Comparison of ENCODE assay signal across 12 mouse cellular contexts in genomic region chr2:73772945-73773344, GRCm38 (mm10). TPM values are rescaled to one million over a fixed set of nuclear protein-coding genes. Genes with fewer than 3 reads are reported as not detected.
DNase-seq lines count a peak whose midpoint lies in the region; ATAC-seq and TF ChIP-seq lines count a peak whose summit lies in the region.
"Had no signal": no experiment of that assay in that cellular context is flagged by ENCODE, and none has a peak within 500 bp of the region (broad histone marks: within the 10 kb centered on the region; RNA-seq: fewer than 3 reads in every experiment).

No protein-coding gene starts in this region.

- H3K4me2 ChIP-seq in embryonic facial prominence, embryonic 13.5 days: peak overlapping the region; percentile 79
- peak overlapping the region; percentile 65 for H3K4me2 ChIP-seq in hindbrain, embryonic 13.5 days
- H3K4me2 ChIP-seq in midbrain, embryonic 16.5 days (ENCODE audit: low read length): peak overlapping the region; percentile 64

- ATAC-seq in embryonic facial prominence, embryonic 13.5 days (ENCODE audit: insufficient number of reproducible peaks, insufficient read depth, low FRiP score, low TSS enrichment, low read depth): no peak
- no peak for ATAC-seq in hindbrain, embryonic 13.5 days (ENCODE audit: low FRiP score)
- no peak for ATAC-seq in midbrain, embryonic 16.5 days
- ATAC-seq: intestine, embryonic 16.5 days had no signal

- no peak for TF ChIP-seq POLR2A in MEL (IDR thresholded peaks at IDR 0.05; ENCODE audit: control insufficient read depth in 1 of 2, insufficient read depth in 1 of 2, low read depth in 1 of 2, low read length in 2 of 2, poor library complexity in 1 of 2)

- peaks cover 2 to 5% of the 10 kb centered on the region in 2 experiments; a peak in 1 of 4 replicates for H3K27me3 ChIP-seq in MEL (ENCODE audit: control insufficient read depth in 1 of 2, insufficient read depth in 2 of 2, low read length in 2 of 2)
- 0 out of 2 replicates have a peak, but pooled peaks cover 6% of the 10 kb centered on the region for H3K27me3 ChIP-seq in embryonic facial prominence, embryonic 13.5 days
- H3K27me3 ChIP-seq in hindbrain, embryonic 13.5 days: no peaks in the 10 kb centered on the region
- no peaks in the 10 kb centered on the region for H3K27me3 ChIP-seq in midbrain, embryonic 16.5 days (ENCODE audit: control insufficient read depth, insufficient read depth, low read depth, low read length)

- no peaks in the 10 kb centered on the region for H3K9me3 ChIP-seq in MEL (replicated peaks; ENCODE audit: insufficient read depth, low read length)
- no peaks in the 10 kb centered on the region for H3K9me3 ChIP-seq in embryonic facial prominence, embryonic 13.5 days
- H3K9me3 ChIP-seq in hindbrain, embryonic 13.5 days: no peaks in the 10 kb centered on the region
- no peaks in the 10 kb centered on the region for H3K9me3 ChIP-seq in midbrain, embryonic 16.5 days (replicated peaks; ENCODE audit: control insufficient read depth, low read length, poor library complexity, severe bottlenecking)

- H3K4me3 ChIP-seq in MEL (ENCODE audit: control insufficient read depth in 1 of 2, insufficient read depth in 1 of 2, low read depth in 2 of 2, low read length in 2 of 2): peak overlapping the region in 1 of 2 experiments; percentile 23; a peak in 1 of 4 replicates
- H3K4me3 ChIP-seq in embryonic facial prominence, embryonic 13.5 days: no peak overlapping the region
- H3K4me3 ChIP-seq in hindbrain, embryonic 13.5 days: peak overlapping the region; percentile 85
- H3K4me3 ChIP-seq in midbrain, embryonic 16.5 days (ENCODE audit: low read depth, low read length): peak overlapping the region; percentile 86

- TF ChIP-seq RAD21 in MEL (IDR thresholded peaks at IDR 0.05; ENCODE audit: low read depth, low read length): no peak

- WGBS in embryonic facial prominence, embryonic 13.5 days: 13% methylated on average over 1 of the region's 1 CpGs
- 23% methylated on average over 1 of the region's 1 CpGs for WGBS in hindbrain, embryonic 13.5 days
- WGBS in midbrain, embryonic 16.5 days: 19% methylated on average over 1 of the region's 1 CpGs

- peak; percentile 70 for DNase-seq in MEL (ENCODE audit: low read depth, low spot score)
- no peak for DNase-seq in thymus, postnatal 0 days (ENCODE audit: low spot score)
- DNase-seq in cerebellum, postnatal 25 days: no peak
- no peak for DNase-seq in cerebellum, adult 9-11 months
- DNase-seq: layer of hippocampus, adult 9-11 months; left cerebral cortex, postnatal 4 days; lung, adult 2 months; thymus, postnatal 4 days had no signal

- H3K36me3 ChIP-seq in MEL (ENCODE audit: control insufficient read depth in 1 of 2, insufficient read depth in 2 of 2, low read length in 2 of 2): peaks cover 0 to 13% of the 10 kb centered on the region in 2 experiments; a peak in 2 of 4 replicates
- no peaks in the 10 kb centered on the region for H3K36me3 ChIP-seq in embryonic facial prominence, embryonic 13.5 days
- H3K36me3 ChIP-seq in hindbrain, embryonic 13.5 days: no peaks in the 10 kb centered on the region
- H3K36me3 ChIP-seq in midbrain, embryonic 16.5 days (ENCODE audit: control insufficient read depth, insufficient read depth, low read length): no peaks in the 10 kb centered on the region

- peak in 1 of 2 experiments; percentile 42; a peak in 1 of 4 replicates for TF ChIP-seq EP300 in MEL (IDR thresholded peaks at IDR 0.05; ENCODE audit: low read depth in 1 of 2, low read length in 2 of 2)

- H3K27ac ChIP-seq in MEL (ENCODE audit: control insufficient read depth, low read depth, low read length): no peak overlapping the region
- H3K27ac ChIP-seq in embryonic facial prominence, embryonic 13.5 days: no peak overlapping the region
- H3K27ac ChIP-seq in hindbrain, embryonic 13.5 days: no peak overlapping the region
- H3K27ac ChIP-seq in midbrain, embryonic 16.5 days (ENCODE audit: low read length): no peak overlapping the region

- H3K4me1 ChIP-seq in MEL (ENCODE audit: control insufficient read depth in 1 of 2, insufficient read depth in 2 of 2, low read length in 2 of 2): peaks cover 4 to 7% of the 10 kb centered on the region in 2 experiments; a peak in 2 of 4 replicates
- peaks cover 23% of the 10 kb centered on the region for H3K4me1 ChIP-seq in embryonic facial prominence, embryonic 13.5 days
- peaks cover 44% of the 10 kb centered on the region for H3K4me1 ChIP-seq in hindbrain, embryonic 13.5 days (replicated peaks)
- H3K4me1 ChIP-seq in midbrain, embryonic 16.5 days (ENCODE audit: control insufficient read depth, insufficient read depth, low read length): peaks cover 29% of the 10 kb centered on the region

- H3K9ac ChIP-seq in MEL (ENCODE audit: control insufficient read depth, low read depth, low read length, poor library complexity, severe bottlenecking): no peak overlapping the region
- H3K9ac ChIP-seq in embryonic facial prominence, embryonic 13.5 days: no peak overlapping the region
- H3K9ac ChIP-seq in hindbrain, embryonic 13.5 days: peak overlapping the region; percentile 60
- H3K9ac ChIP-seq in midbrain, embryonic 16.5 days (ENCODE audit: low read depth, low read length): peak overlapping the region; percentile 55

- no peaks in the 10 kb centered on the region; the same call in 1 of the 2 replicates for H3K79me2 ChIP-seq in MEL (ENCODE audit: control insufficient read depth, insufficient read depth, low read length, poor library complexity)

- no peak for TF ChIP-seq CTCF in MEL (IDR thresholded peaks at IDR 0.05 in 2 of 3, conservative IDR thresholded peaks at IDR 0.05 in 1 of 3; ENCODE audit: control insufficient read depth in 1 of 3, insufficient read depth in 1 of 3, low read depth in 2 of 3, low read length in 3 of 3, poor library complexity in 1 of 3, severe bottlenecking in 1 of 3)

TF ChIP-seq in MEL, 35 proteins besides CTCF, POLR2A, EP300 and RAD21:
- TF ChIP-seq ZNF384 (IDR thresholded peaks at IDR 0.05; ENCODE audit: low read depth, low read length) (no peak), USF2 (IDR thresholded peaks at IDR 0.05; ENCODE audit: borderline replicate concordance in 1 of 2, insufficient read depth in 1 of 2, low read depth in 1 of 2, low read length in 2 of 2) (no peak), MAZ (IDR thresholded peaks at IDR 0.05; ENCODE audit: low read depth, low read length) (no peak), MAX (IDR thresholded peaks at IDR 0.05; ENCODE audit: low read length) (no peak), ZC3H11A (IDR thresholded peaks at IDR 0.05; ENCODE audit: low read depth, low read length) (no peak), SIN3A (IDR thresholded peaks at IDR 0.05; ENCODE audit: low read length) (no peak)

RNA-seq across cellular contexts. Expression of gene Chn1, which starts 2.2 kb away (rescaled TPM):
- total RNA-seq in MEL (2012; rRNA removed): 5.0 and 9.0 TPM in 2 replicates
- 10 to 100 TPM in 1 of 2 experiments, not detected in 1; 14.1 TPM for polyA plus RNA-seq in MEL (2012; ENCODE audit: insufficient read depth in 1 of 2, insufficient read length in 2 of 2, low read depth in 1 of 2, low replicate concordance in 2 of 2, missing spikeins in 1 of 2)
- polyA plus RNA-seq in embryonic facial prominence, embryonic 13.5 days (2015; fragmentation: Nextera tagmentation; extraction: Ambion mirVana): 23.9 and 26.1 TPM in 2 replicates
- polyA plus RNA-seq in hindbrain, embryonic 13.5 days (2015; fragmentation: Nextera tagmentation; extraction: Ambion mirVana): 110 and 117 TPM in 2 replicates
- polyA plus RNA-seq in midbrain, embryonic 16.5 days (2015; fragmentation: Nextera tagmentation; extraction: Ambion mirVana): 84.1 and 87.2 TPM in 2 replicates
- polyA plus RNA-seq in thymus, postnatal 0 days (2015; fragmentation: Nextera tagmentation; extraction: Ambion mirVana): 1.2 and 1.7 TPM in 2 replicates

Comparison
In these comparisons a context has a peak if more than half of its experiments do, and no peak if none do; other contexts are left out.
1. H3K9ac ChIP-seq: peak in hindbrain, embryonic 13.5 days (single experiment) and midbrain, embryonic 16.5 days (single experiment); none in MEL (single experiment) and embryonic facial prominence, embryonic 13.5 days (single experiment).
2. Peak in every context shown above with its lines, with median percentiles within 50 percentile points of each other: H3K4me2 ChIP-seq.